Mouse (Mus musculus) forebrain, embryonic 12.5 days (tissue): ENCODE results near the gene Fbxo28. TPM values are rescaled to one million over a fixed set of nuclear protein-coding genes. Genes with fewer than 3 reads are reported as not detected.
A peak's percentile ranks its signal among the peaks of the same experiment; 100 is the strongest.

Experiments used
- ATAC-seq: fragments of 200-750 bp; cut with Nextera tagmentation; 2 replicates; pipeline ENCODE4 v1.8.0; 2017; ENCODE audit warnings: moderate TSS enrichment; ENCODE audit not compliant: low FRiP score
- H3K27ac ChIP-seq: fragments of 300-500 bp; sonication (generic); 2 replicates; pipeline ENCODE4 v1.5.1; 2016; ENCODE audit warnings: mild to moderate bottlenecking
- H3K27me3 ChIP-seq: fragments of 300-500 bp; sonication (generic); 2 replicates; pipeline ENCODE4 v1.6.1; 2016; ENCODE audit warnings: mild to moderate bottlenecking
- H3K36me3 ChIP-seq: fragments of 300-500 bp; sonication (generic); replicated peaks from 2 replicates; pipeline ENCODE4 v1.6.1; 2016; ENCODE audit warnings: mild to moderate bottlenecking
- H3K4me1 ChIP-seq: fragments of 300-500 bp; sonication (generic); 2 replicates; pipeline ENCODE4 v1.6.1; 2016
- H3K4me2 ChIP-seq: fragments of 300-500 bp; sonication (generic); 2 replicates; pipeline ENCODE4 v1.6.1; 2016; ENCODE audit warnings: mild to moderate bottlenecking, moderate library complexity
- H3K4me3 ChIP-seq: fragments of 300-500 bp; sonication (generic); replicated peaks from 2 replicates; pipeline ENCODE4 v1.5.1; 2016; ENCODE audit warnings: mild to moderate bottlenecking
- H3K9ac ChIP-seq: fragments of 300-500 bp; sonication (generic); 2 replicates; pipeline ENCODE4 v1.6.1; 2016; ENCODE audit warnings: mild to moderate bottlenecking
- H3K9me3 ChIP-seq: fragments of 300-500 bp; sonication (generic); 2 replicates; pipeline ENCODE4 v1.6.1; 2016
- WGBS: fragments of 180-500 bp; shearing (Covaris S2); methylation state at CpG from one replicate; pipeline ENCODE4 v1.1.7; 2016; 5-methylcytosine and 5-hydroxymethylcytosine counted together
- polyA plus RNA-seq: library from polyadenylated mRNA; unstranded; fragments of >200 nt; fragmentation: Nextera tagmentation; extraction: Ambion mirVana; gene quantifications from 2 replicates; pipeline ENCODE4 v1.2.1, GENCODE M21; 2016

Fbxo28 gene
- polyA plus RNA-seq, 1 experiment from 2014 or later: 31.6 TPM

DNA sequence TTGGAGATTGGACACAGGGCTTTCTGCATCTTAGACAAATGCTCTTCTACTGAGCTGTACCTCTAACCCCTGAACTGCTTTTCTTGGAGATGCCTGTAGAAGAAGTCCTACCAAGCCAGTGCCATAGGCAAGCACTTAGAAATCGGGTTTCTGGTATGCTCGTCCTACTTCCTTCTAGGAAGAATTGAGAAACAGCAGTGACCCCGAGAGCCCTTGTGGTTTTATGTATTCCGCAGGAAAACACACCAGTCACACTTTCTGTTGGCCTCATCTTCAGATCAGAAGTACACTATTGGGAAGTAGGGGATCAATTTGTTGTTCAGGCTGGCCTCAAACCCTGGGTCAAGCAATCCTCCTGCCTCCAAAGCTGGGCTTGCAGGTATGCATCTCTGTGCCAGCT lies 28.0 kb upstream of the Fbxo28 start:
- no peak overlapping the region for H3K9ac ChIP-seq
- H3K4me2 ChIP-seq: no peak overlapping the region
- H3K4me3 ChIP-seq: no peak overlapping the region
- no peak for ATAC-seq
- H3K4me1 ChIP-seq: no peaks in the 10 kb centered on the region
- H3K9me3 ChIP-seq: no peaks in the 10 kb centered on the region
- WGBS: 83% methylated on average over 4 of the region's 4 CpGs
- no peaks in the 10 kb centered on the region for H3K27me3 ChIP-seq
- H3K36me3 ChIP-seq: no peaks in the 10 kb centered on the region
- no peak overlapping the region for H3K27ac ChIP-seq

DNA sequence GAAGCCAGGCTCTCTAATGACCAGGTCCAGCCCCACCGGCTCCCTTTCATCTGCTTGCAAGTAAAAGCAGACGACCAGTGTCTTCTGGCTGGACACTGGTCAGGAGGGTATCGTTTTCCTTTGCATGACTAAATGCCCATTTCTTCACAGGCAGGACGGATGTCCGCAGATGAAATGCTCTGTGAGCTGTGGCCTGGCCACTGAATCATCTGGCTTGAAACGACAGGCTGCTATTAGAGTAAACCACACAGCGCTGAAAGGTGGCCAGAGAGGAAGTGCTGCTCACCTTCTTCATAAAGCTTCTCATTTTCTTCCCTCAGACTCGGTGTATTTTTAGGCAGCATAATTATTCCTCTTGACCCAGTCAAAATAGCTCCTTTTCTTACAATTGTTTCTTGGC lies 27.4 kb upstream of the Fbxo28 start:
- WGBS: 79% methylated on average over 8 of the region's 8 CpGs
- Histone ChIP-seq H3K9ac (no peak overlapping the region), H3K4me2 (no peak overlapping the region), H3K4me1 (no peaks in the 10 kb centered on the region), H3K27me3 (no peaks in the 10 kb centered on the region), H3K27ac (no peak overlapping the region), H3K9me3 (no peaks in the 10 kb centered on the region), H3K4me3 (no peak overlapping the region), H3K36me3 (no peaks in the 10 kb centered on the region)
- no peak for ATAC-seq

DNA sequence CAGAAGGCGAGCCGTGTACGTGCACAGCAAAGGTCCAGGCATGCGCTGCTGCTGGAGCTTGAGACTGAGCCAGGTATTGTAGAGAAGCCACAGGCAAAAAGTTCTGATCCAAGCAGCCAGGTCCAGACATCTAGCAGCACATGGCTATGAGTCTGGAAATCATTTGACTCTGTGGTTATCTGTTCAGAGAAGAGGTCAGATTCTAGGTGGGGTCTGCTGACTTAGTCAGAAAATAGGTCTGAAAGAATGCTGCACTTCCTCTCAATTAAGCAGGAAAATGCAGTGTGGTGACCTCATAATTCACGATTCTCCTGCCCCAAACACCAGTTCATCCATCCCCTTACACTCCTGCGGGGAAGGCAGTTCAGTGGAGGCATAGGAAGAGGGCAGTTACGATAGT lies 26.9 kb upstream of the Fbxo28 start:
- no peak overlapping the region for H3K9ac ChIP-seq
- H3K27me3 ChIP-seq: no peaks in the 10 kb centered on the region
- H3K4me2 ChIP-seq: no peak overlapping the region
- no peaks in the 10 kb centered on the region for H3K36me3 ChIP-seq
- no peaks in the 10 kb centered on the region for H3K4me1 ChIP-seq
- H3K27ac ChIP-seq: no peak overlapping the region
- WGBS: 79% methylated on average over 7 of the region's 7 CpGs
- no peak overlapping the region for H3K4me3 ChIP-seq
- no peaks in the 10 kb centered on the region for H3K9me3 ChIP-seq
- no peak for ATAC-seq

DNA sequence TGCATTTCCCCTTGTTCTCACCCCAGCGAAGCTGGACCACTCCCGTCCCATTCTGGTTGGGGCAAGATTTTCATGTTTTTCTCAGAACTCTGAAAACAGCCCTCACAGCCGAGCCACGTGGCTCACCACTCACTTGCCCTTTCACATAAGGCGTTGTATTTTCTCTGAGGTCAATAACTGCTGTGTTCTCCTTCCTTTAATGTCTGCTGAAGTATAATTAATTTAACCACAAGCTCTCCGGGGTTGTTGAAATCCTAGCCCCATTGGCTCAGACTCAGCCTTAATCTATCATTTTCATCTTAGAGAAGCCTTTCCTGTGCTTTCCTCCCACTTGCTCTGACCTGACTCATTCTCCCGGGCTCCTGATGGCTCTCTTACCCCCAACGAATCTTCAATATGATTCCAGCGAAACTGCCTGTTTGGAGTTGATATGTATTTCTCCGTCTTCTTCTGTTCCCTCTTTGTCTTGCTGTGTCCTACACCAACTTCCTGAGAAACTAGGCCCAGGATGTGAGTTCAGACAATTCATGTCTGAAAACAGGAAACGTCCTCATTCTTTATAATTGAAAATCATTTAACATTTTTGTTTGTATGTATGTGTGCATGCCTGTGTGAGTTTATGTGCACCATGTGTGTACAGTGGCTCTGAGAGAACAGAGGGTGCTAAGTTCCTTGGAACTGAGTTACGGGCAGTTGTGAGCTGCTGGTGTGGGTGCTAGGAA lies 22.4 kb upstream of the Fbxo28 start:
- Histone ChIP-seq H3K27me3 (no peaks in the 10 kb centered on the region), H3K36me3 (no peaks in the 10 kb centered on the region), H3K4me1 (no peaks in the 10 kb centered on the region), H3K4me3 (no peak overlapping the region), H3K27ac (no peak overlapping the region), H3K9me3 (no peaks in the 10 kb centered on the region), H3K4me2 (no peak overlapping the region), H3K9ac (no peak overlapping the region)
- ATAC-seq: no peak
- whole genome bisulfite sequencing: 53% methylated on average over 12 of the region's 12 CpGs

DNA sequence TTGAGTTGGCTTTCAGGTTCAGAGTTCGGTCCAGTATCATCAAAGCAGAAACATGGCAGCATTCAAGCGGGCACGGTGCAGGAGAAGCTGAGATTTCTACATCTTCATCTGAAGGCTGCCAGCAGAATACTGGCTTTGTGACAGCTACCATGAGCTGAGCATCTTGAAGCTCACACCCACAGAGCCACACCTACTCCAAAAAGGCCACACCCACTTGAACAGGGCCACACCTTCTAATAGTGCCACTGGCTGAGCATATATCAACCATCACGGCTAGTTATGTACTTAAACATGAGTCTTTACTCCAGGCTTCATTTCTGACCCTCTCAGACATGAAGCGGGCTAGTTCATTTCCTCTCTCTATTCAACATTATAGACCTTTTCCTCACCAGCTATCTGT lies 21.3 kb upstream of the Fbxo28 start:
- Histone ChIP-seq H3K9me3 (no peaks in the 10 kb centered on the region), H3K36me3 (no peaks in the 10 kb centered on the region), H3K4me3 (no peak overlapping the region), H3K27me3 (no peaks in the 10 kb centered on the region), H3K9ac (no peak overlapping the region), H3K27ac (no peak overlapping the region), H3K4me2 (no peak overlapping the region), H3K4me1 (no peaks in the 10 kb centered on the region)
- no peak for ATAC-seq
- 88% methylated on average over 5 of the region's 5 CpGs for WGBS

DNA sequence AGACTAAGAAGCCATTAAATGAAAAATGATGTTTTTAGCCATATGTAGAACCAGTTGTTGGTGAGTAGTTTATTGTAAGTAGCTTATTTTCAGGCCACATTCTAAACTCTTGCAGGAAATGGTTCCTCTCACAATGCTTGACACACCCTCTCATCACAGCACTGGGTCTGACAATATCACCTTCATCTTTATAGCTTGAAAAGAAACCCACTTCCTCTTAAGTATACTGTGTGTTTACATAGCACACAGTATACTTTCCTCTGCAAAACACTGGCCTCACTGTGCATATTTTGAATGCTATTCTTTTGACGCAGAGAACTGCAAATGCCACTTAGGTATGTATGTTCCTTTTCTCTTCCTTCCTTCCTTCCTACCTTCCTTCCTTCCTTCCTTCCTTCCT lies 16.7 kb upstream of the Fbxo28 start:
- no peak overlapping the region for H3K4me3 ChIP-seq
- H3K27ac ChIP-seq: no peak overlapping the region
- H3K9ac ChIP-seq: no peak overlapping the region
- WGBS: 91% methylated on average over 1 of the region's 1 CpGs
- H3K36me3 ChIP-seq: no peaks in the 10 kb centered on the region
- ATAC-seq: no peak
- no peak overlapping the region for H3K4me2 ChIP-seq
- no peaks in the 10 kb centered on the region for H3K27me3 ChIP-seq
- no peaks in the 10 kb centered on the region for H3K4me1 ChIP-seq
- no peaks in the 10 kb centered on the region for H3K9me3 ChIP-seq

DNA sequence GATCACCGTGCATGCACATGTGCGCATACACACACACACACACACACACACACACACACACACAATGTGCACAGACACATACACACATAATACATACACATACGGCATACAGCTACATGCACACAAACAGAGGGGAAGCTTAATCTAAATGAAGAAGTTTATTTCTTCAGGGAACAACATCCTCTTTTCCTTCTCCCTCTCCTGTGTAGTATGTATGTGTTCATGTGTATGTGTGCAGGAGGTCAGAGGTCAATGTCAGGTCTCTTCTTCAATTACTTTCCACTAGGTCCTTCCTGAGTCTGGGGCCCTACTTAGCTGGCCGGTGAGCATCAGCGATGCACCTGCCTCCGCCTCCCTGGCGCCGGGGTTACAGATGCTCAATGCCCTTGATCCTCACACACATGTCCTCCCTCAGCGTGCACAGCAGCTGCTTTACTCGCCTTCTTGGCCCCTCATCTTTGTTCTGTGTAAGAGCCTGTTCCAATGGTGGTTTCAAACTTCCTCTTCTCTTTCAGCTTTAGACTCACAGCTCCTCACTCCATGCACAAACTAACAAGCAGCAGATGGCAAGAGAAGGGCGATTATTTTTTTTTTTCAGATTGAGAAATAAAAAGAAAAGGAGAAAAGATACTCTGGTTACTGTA lies 13.2 kb upstream of the Fbxo28 start:
- Histone ChIP-seq H3K9ac (no peak overlapping the region), H3K4me3 (no peak overlapping the region), H3K9me3 (no peaks in the 10 kb centered on the region), H3K27ac (no peak overlapping the region), H3K36me3 (no peaks in the 10 kb centered on the region), H3K4me2 (no peak overlapping the region), H3K4me1 (no peaks in the 10 kb centered on the region), H3K27me3 (no peaks in the 10 kb centered on the region)
- ATAC-seq: no peak
- 82% methylated on average over 11 of the region's 11 CpGs for WGBS

DNA sequence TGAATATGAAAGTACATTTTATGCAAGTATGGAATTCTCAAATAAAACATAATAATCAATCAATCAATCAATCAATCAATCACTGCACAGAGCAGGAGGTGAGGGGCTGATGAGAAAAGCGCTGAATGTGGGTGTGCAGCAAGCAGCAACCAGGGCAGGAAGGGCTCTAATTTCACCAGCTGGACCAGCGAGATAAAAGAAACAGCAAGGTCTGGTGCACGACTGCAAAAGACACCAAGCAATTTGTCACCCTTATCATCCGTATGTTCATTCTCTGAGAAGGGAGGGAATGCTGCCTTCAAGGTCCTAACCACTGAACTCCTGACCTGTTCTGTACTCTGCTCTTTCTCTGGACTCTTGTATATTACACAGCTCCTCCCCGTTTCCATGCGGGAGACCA lies 8.1 kb upstream of the Fbxo28 start:
- Histone ChIP-seq H3K9me3 (peaks cover 4% of the 10 kb centered on the region; the same call in 1 of the 2 replicates), H3K4me3 (no peak overlapping the region), H3K27ac (no peak overlapping the region), H3K36me3 (no peaks in the 10 kb centered on the region), H3K4me1 (no peaks in the 10 kb centered on the region), H3K27me3 (no peaks in the 10 kb centered on the region), H3K4me2 (no peak overlapping the region), H3K9ac (no peak overlapping the region)
- WGBS: 92% methylated on average over 6 of the region's 6 CpGs
- ATAC-seq: no peak

DNA sequence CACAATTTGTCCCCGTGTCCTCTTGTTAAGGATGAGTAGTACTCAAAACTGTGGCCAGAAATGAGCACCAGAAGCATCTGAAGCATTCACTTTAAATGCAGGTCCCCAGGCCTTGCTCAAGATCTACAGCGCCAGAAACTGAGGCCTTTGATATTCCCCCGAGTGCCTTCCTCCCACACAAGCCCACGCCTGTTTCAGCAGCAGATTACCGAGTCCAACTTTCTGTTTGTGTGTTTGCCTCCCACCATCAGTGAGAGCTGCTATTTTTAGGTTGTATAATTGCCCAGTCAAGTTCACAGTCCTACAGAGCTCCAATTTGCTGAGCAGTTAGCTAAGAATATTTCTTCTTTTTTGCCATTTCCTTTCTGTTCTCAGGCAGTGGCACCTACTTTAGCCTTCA lies 5.1 kb upstream of the Fbxo28 start:
- Histone ChIP-seq H3K9me3 (peaks cover 4% of the 10 kb centered on the region; the same call in 1 of the 2 replicates), H3K4me1 (peaks cover 4% of the 10 kb centered on the region), H3K27me3 (no peaks in the 10 kb centered on the region), H3K4me2 (no peak overlapping the region), H3K27ac (no peak overlapping the region), H3K4me3 (no peak overlapping the region), H3K36me3 (no peaks in the 10 kb centered on the region), H3K9ac (no peak overlapping the region)
- ATAC-seq: no peak
- 77% methylated on average over 5 of the region's 5 CpGs for WGBS

DNA sequence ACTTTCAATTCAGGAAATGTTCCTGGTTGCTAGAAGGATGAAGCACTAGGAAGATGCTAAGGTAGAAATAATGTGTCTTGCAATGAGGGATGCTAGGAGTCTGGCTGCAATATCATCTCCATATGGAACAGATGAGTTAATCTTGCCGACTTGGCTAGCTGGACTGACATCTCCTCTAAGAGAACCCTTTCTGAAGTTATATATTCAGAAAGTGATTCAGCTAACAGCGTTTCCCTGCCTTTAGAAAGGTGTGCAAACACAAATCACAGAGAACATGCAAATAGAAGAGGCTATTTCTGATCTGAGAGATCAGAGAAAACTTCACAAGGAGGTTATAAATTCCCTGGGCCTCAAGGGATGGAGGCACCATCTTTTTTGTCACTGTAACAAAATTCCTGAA lies 4.4 kb upstream of the Fbxo28 start:
- Histone ChIP-seq H3K9ac (no peak overlapping the region), H3K27ac (no peak overlapping the region), H3K9me3 (peaks cover 4% of the 10 kb centered on the region; the same call in 1 of the 2 replicates), H3K27me3 (no peaks in the 10 kb centered on the region), H3K36me3 (no peaks in the 10 kb centered on the region), H3K4me3 (no peak overlapping the region), H3K4me2 (no peak overlapping the region), H3K4me1 (peaks cover 4% of the 10 kb centered on the region)
- WGBS: 75% methylated on average over 2 of the region's 2 CpGs
- ATAC-seq: no peak

DNA sequence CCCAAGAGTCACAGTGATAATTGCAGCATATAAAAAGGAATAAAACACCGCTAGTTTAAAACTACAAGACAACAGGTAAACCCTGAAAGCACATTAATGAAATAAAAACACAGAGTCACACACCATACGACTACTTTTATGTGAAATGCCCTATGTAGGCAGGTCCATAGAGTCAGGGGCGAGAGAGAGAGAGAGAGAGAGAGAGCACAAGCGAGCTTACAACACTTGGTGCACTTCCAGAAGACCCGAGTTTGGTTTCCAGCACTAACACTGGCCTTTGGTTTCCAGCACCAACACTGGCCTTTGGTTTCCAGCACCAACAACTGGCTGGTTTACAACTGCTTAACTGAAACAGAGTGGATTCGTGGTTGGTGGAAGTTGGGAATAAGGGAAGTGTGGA lies 564 bp upstream of the Fbxo28 start:
- H3K9ac ChIP-seq: no peak overlapping the region; the same call in 1 of the 2 replicates
- H3K36me3 ChIP-seq: peaks cover 6% of the 10 kb centered on the region
- 0 out of 2 replicates have a peak, but pooled peaks have one; percentile 18 for ATAC-seq
- no peak overlapping the region for H3K27ac ChIP-seq
- H3K27me3 ChIP-seq: no peaks in the 10 kb centered on the region
- peaks cover 33% of the 10 kb centered on the region for H3K4me1 ChIP-seq
- 40% methylated on average over 6 of the region's 6 CpGs for WGBS
- no peaks in the 10 kb centered on the region for H3K9me3 ChIP-seq
- H3K4me2 ChIP-seq: peak overlapping the region; percentile 93
- H3K4me3 ChIP-seq: peak overlapping the region; percentile 98

DNA sequence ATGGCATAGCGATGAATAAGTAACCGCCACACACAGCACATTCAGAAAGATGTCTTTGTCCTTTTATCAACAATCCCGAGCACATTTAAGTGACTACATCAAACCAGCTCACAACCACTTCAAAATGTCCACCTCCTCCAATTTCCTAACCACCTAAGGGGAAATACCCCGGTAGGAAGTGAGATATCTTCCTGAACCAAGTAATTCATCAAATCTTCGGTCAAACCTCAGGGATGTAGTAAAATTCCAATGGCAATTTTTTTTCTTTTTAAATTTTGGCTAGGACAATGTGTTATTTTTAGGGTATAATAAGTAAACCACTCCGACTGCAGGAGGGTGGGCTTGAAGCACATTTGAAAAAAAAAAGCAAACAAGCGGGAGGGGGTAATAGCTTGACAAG lies 1.1 kb downstream of the Fbxo28 start:
- H3K4me2 ChIP-seq: peak overlapping the region; percentile 93
- H3K4me3 ChIP-seq: peak overlapping the region; percentile 98
- H3K36me3 ChIP-seq: peaks cover 6% of the 10 kb centered on the region
- peak overlapping the region; percentile 98 for H3K9ac ChIP-seq
- H3K27me3 ChIP-seq: no peaks in the 10 kb centered on the region
- WGBS: 30% methylated on average over 7 of the region's 7 CpGs
- no peak overlapping the region for H3K27ac ChIP-seq
- ATAC-seq: no peak
- H3K4me1 ChIP-seq: peaks cover 33% of the 10 kb centered on the region
- no peaks in the 10 kb centered on the region for H3K9me3 ChIP-seq
